Mouse (Mus musculus) heart, embryonic 11.5 days (tissue): ENCODE data around the gene Ncoa6. TPM values are rescaled to one million over a fixed set of nuclear protein-coding genes. Genes with fewer than 3 reads are reported as not detected.
A peak's percentile ranks its signal among the peaks of the same experiment; 100 is the strongest.

Experiments used
- ATAC-seq: fragments of 200-750 bp; cut with Nextera tagmentation; replicated peaks from 2 replicates; pipeline ENCODE4 v1.8.0; 2017; ENCODE audit warnings: moderate library complexity; ENCODE audit not compliant: insufficient number of reproducible peaks, low FRiP score, low TSS enrichment
- H3K27ac ChIP-seq: fragments of 300-500 bp; sonication (generic); 2 replicates; pipeline ENCODE4 v1.5.1; 2014; ENCODE audit warnings: mild to moderate bottlenecking, low read depth, low read length
- H3K27me3 ChIP-seq: fragments of 300-500 bp; sonication (generic); 2 replicates; pipeline ENCODE4 v1.6.1; 2014; ENCODE audit warnings: mild to moderate bottlenecking, low read length, mixed read lengths; ENCODE audit not compliant: control insufficient read depth, insufficient read depth
- H3K36me3 ChIP-seq: fragments of 300-500 bp; sonication (generic); 2 replicates; pipeline ENCODE4 v1.6.1; 2014; ENCODE audit warnings: mild to moderate bottlenecking, low read length, moderate library complexity, mixed read lengths; ENCODE audit not compliant: control insufficient read depth, insufficient read depth
- H3K4me1 ChIP-seq: fragments of 300-500 bp; sonication (generic); 2 replicates; pipeline ENCODE4 v1.6.1; 2014; ENCODE audit warnings: low read length; ENCODE audit not compliant: control insufficient read depth, insufficient read depth
- H3K4me2 ChIP-seq: fragments of 300-500 bp; sonication (generic); 2 replicates; pipeline ENCODE4 v1.6.1; 2014; ENCODE audit warnings: mild to moderate bottlenecking, moderate library complexity
- H3K4me3 ChIP-seq: fragments of 300-500 bp; sonication (generic); 2 replicates; pipeline ENCODE4 v1.5.1; 2014; ENCODE audit warnings: low read depth, low read length
- H3K9ac ChIP-seq: fragments of 300-500 bp; sonication (generic); 2 replicates; pipeline ENCODE4 v1.6.1; 2014; ENCODE audit warnings: mild to moderate bottlenecking, low read depth, low read length, moderate library complexity
- H3K9me3 ChIP-seq: fragments of 300-500 bp; sonication (generic); replicated peaks from 2 replicates; pipeline ENCODE4 v1.6.1; 2016; ENCODE audit warnings: low read length; ENCODE audit not compliant: control insufficient read depth
- WGBS: fragments of 180-500 bp; shearing (Covaris S2); extraction: QIAGEN DNeasy Blood & Tissue Kit; methylation state at CpG from one replicate; pipeline ENCODE4 v1.1.7; 2014; ENCODE audit not compliant: insufficient replicate concordance; 5-methylcytosine and 5-hydroxymethylcytosine counted together
- polyA plus RNA-seq: library from polyadenylated mRNA; unstranded; fragments of >200 nt; fragmentation: Nextera tagmentation; extraction: Ambion mirVana; gene quantifications from 2 replicates; pipeline ENCODE4 v1.2.1, GENCODE M21; 2014

Ncoa6 gene
- polyA plus RNA-seq, 1 experiment from 2014 or later, result 24.5 TPM

DNA sequence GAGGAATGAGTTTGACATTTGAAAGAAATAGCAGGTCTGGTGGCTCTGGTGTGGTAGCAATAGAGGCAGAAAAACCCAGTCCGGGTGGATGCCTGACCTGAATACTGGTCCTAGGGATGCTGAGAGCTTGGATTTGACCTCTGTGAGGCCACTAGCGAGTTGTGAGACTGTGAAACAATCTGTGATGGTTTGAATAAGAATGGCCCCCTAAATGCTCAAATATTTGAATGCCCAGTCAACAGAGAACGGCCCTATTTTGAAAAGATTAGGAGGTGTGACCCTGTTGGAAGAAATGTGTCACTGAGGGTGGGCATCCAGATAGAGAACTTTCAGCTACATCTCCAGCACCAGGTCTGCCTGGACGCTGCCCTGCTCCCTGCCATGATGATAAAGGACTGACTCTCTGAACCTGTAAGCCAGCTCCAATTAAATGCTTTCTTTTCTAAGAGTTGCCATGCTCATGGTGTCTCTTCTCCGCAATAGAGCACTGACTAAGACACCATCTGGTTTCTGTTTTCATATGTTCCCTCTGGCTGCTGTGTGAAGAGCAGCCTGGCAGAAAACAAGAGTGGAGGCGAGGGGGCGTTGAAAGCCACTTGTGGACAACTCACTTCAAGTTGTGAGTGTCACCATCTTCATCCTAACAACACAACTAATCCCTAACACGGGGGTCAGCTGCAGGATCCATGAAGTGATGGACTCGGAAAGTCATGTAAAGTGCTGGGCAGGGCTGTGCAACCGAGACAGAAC lies 34.2 kb upstream of the Ncoa6 start:
- H3K9me3 ChIP-seq, result no peaks in the 10 kb centered on the region
- no peak overlapping the region for H3K27ac ChIP-seq
- no peak overlapping the region for H3K4me3 ChIP-seq
- no peaks in the 10 kb centered on the region for H3K27me3 ChIP-seq
- no peak overlapping the region for H3K4me2 ChIP-seq
- H3K36me3 ChIP-seq, result no peaks in the 10 kb centered on the region
- no peak overlapping the region for H3K9ac ChIP-seq
- H3K4me1 ChIP-seq, result peaks cover 5% of the 10 kb centered on the region; the same call in 1 of the 2 replicates
- 47% methylated on average over 10 of the region's 10 CpGs for WGBS
- no peak for ATAC-seq

DNA sequence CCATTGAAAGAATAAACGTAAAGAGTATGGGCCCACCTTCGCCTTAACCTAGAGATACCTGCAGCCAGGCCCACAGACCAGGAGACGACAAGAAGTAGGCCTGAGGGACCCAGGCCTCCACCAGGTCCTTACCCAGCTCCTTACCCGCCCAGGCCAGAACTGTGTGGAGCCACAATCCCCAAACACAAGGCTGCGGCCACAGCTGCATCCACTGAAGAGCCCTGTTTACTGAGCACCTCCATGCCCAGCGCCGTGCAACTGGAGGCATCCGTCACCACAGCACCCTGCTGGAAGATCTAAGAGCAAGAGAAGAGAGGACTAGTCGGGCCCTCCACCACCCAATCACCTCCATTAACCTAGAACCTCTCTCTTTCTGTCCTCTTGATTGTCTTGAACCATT lies 32.1 kb upstream of the Ncoa6 start:
- Histone ChIP-seq H3K36me3 (no peaks in the 10 kb centered on the region), H3K4me2 (no peak overlapping the region), H3K27ac (no peak overlapping the region), H3K9me3 (no peaks in the 10 kb centered on the region), H3K4me1 (peaks cover 5% of the 10 kb centered on the region; the same call in 1 of the 2 replicates), H3K27me3 (no peaks in the 10 kb centered on the region), H3K9ac (no peak overlapping the region), H3K4me3 (no peak overlapping the region)
- no peak for ATAC-seq
- WGBS, result 79% methylated on average over 9 of the region's 9 CpGs

DNA sequence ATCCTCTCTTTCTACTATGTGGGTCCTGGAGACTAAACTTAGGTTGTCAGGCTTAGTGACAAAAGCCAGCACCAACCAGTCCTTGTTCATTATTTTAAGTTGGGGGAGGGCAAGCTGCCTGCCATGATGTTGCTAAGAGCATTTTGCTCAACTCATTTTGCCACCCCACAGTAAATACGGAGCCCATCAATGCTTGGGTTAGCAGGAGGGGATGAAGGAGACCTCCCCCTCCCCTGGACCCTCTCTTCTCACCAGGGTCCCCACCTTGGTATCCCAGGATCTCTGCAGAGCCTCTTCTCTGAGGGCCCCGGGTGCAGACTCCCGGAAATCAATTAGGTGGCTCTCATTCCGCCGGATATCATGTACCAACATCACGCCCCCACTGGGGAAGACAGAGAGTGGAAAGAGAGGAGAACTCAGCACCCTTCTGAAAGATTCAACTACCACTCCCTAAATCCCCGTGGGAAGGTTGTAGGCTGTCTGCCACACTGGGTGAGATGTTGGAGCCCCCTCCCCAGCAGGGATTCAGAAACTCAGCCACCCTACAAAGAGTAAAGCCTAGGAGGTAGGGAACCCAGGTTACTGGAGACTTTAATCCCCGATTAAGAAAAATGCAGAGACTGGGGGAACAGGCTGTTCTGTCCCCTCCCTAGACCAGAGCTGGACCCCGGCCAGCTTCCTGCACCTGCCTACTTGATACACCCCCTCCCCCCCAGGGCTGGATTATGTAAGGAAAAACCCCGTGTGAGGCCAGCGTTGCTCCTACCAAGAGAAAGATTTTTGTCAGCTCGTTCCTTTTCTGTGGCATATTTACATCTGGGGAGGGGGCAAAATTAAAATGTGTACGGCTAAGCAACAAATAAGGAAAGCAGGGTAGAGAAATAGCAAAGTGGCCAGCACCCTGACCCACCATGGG lies 31.0 kb upstream of the Ncoa6 start:
- H3K36me3 ChIP-seq, result no peaks in the 10 kb centered on the region
- no peak overlapping the region for H3K27ac ChIP-seq
- ATAC-seq, result no peak
- WGBS, result 63% methylated on average over 13 of the region's 13 CpGs
- peaks cover 5% of the 10 kb centered on the region; the same call in 1 of the 2 replicates for H3K4me1 ChIP-seq
- no peak overlapping the region for H3K9ac ChIP-seq
- no peaks in the 10 kb centered on the region for H3K9me3 ChIP-seq
- no peak overlapping the region for H3K4me2 ChIP-seq
- no peak overlapping the region for H3K4me3 ChIP-seq
- no peaks in the 10 kb centered on the region for H3K27me3 ChIP-seq

DNA sequence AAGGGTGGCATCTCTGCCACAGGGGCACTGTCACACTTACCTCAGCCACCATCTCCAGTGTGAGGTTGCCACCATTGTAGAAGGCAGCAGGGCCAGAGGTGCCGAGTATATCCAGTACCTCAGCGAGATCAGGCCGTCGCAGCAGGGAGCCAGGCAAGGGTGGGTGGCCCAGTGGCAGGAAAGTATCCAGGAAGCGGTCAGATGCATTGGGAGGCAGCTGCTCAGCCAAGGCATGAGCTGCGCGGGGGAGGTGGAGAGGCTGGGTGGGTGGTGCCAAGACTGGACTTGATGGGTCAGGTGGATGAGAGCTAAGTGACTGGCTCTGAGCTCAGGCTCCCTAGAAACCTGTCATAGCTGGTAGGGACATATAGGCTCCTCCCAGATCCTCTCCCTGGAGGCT lies 28.9 kb upstream of the Ncoa6 start:
- 69% methylated on average over 7 of the region's 7 CpGs for WGBS
- Histone ChIP-seq H3K36me3 (no peaks in the 10 kb centered on the region), H3K4me1 (peaks cover 5% of the 10 kb centered on the region; the same call in 1 of the 2 replicates), H3K9me3 (no peaks in the 10 kb centered on the region), H3K4me2 (no peak overlapping the region), H3K27ac (no peak overlapping the region), H3K4me3 (no peak overlapping the region), H3K9ac (no peak overlapping the region), H3K27me3 (no peaks in the 10 kb centered on the region)
- ATAC-seq, result no peak

DNA sequence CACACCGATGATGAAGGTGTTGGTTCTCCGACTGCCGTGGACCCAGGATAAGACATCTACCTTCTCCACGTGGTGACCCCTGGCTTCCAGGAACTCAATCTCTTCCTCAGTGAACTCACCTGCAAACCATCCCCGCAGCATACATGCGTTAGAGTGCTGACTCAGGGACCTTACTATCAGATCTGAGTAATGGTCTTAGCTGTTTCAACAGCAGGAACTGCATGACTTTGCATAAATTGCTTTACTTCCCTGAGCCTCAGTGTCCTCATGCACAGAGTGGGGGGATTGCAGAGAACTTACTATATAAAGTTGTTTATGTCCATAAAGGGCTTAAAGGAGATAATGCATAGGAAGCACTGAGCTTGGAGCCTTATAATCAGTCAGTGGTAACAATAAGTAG lies 17.3 kb upstream of the Ncoa6 start:
- Histone ChIP-seq H3K27ac (no peak overlapping the region), H3K4me1 (no peaks in the 10 kb centered on the region), H3K36me3 (no peaks in the 10 kb centered on the region), H3K9ac (no peak overlapping the region), H3K27me3 (no peaks in the 10 kb centered on the region), H3K4me2 (no peak overlapping the region), H3K4me3 (no peak overlapping the region), H3K9me3 (no peaks in the 10 kb centered on the region)
- 86% methylated on average over 6 of the region's 6 CpGs for whole genome bisulfite sequencing
- ATAC-seq, result no peak

DNA sequence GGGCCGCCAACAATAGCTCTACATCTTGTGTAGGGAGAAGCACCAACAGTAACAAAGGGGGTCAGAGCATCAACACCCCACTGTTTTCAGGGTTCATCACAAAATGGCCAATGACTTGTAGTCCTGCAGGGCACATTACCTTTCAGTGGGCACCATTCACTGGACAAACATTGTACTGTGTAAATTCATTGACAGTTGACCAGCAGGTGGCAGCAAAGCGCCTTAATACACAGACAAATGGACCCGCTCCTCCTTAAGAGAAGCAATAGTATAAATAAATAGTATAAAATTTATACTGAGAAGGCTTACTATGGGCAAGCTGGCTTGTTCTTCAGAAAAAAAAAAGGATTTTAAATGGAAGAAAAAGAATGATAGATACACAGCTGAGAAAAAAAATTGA lies 8.3 kb upstream of the Ncoa6 start:
- H3K36me3 ChIP-seq, result no peaks in the 10 kb centered on the region
- H3K27ac ChIP-seq, result no peak overlapping the region
- H3K4me1 ChIP-seq, result no peaks in the 10 kb centered on the region
- H3K27me3 ChIP-seq, result no peaks in the 10 kb centered on the region
- H3K4me2 ChIP-seq, result no peak overlapping the region
- H3K9me3 ChIP-seq, result no peaks in the 10 kb centered on the region
- no peak for ATAC-seq
- 43% methylated on average over 3 of the region's 3 CpGs for WGBS
- no peak overlapping the region for H3K9ac ChIP-seq
- H3K4me3 ChIP-seq, result no peak overlapping the region

DNA sequence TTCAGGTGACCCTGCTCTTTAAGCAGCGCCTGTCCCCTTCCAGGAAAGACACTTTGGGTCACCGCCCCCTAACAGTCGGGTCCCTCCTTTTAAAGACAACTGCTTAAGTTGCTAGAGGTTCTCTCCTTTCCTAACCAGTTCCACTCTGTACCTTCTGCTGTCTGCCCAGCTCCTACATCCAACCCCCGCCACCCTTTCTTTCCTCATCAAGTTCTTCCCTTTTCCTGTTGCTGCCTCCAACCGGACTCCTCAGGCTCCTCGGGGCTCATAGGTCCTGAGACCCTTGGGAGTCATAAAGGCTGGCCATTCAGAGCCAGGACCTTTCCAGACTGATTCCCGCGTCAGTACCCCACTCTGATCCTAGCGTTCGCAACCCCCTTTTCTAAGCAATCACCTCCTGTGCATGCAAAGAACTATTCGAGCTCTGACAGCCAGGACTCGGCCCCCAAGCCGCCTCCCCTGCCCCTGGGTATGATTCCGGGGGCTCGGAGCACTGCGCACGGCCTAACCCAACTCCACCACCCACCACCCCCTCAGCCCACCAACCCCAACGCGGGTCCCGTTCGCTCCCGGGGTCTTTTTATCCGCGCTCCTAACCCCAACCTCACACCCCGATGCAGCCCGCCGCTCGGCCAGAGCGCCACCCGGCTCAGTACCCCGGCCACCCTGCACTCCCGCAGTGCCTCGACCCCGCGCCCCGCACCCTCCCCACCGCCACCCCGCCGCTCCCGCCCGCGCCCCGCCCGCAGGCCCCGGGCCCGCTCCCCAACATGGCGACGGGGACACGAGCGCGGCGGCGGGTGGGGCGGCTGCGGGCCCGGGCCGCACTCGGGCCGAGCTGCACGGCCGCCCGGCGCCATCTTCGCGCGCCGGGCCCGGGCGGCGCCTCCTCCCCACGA lies 774 bp downstream of the Ncoa6 start:
- H3K27ac ChIP-seq, result peak overlapping the region; percentile 93
- ATAC-seq, result peak; percentile 69
- peak overlapping the region; percentile 95 for H3K9ac ChIP-seq
- no peaks in the 10 kb centered on the region for H3K36me3 ChIP-seq
- peak overlapping the region; percentile 88 for H3K4me2 ChIP-seq
- H3K4me3 ChIP-seq, result peak overlapping the region; percentile 97
- H3K9me3 ChIP-seq, result no peaks in the 10 kb centered on the region
- peaks cover 11% of the 10 kb centered on the region; the same call in 1 of the 2 replicates for H3K4me1 ChIP-seq
- H3K27me3 ChIP-seq, result no peaks in the 10 kb centered on the region
- under 1% methylated on average over 41 of the region's 71 CpGs for WGBS

DNA sequence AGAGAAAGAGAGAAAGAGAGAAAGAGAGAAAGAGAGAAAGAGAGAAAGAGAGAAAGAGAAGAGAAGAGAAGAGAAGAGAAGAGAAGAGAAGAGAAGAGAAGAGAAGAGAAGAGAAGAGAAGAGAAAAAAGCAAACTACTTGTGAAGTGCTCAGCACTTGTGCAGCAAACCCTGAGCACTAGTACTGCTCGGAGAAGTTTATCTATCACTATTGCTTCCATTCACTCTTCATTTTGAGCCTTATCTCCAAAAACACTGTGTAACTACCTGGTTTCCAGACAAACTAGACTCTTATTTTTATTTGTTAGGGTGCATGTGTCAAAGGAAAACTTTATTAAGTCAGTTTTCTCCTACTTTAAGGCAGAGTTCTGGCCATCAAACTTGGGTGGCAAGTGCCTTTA lies 6.8 kb downstream of the Ncoa6 start:
- ATAC-seq, result no peak
- whole genome bisulfite sequencing, result 61% methylated on average over 1 of the region's 1 CpGs
- no peak overlapping the region for H3K27ac ChIP-seq
- no peak overlapping the region for H3K4me2 ChIP-seq
- 0 out of 2 replicates have a peak, but pooled peaks cover 4% of the 10 kb centered on the region for H3K4me1 ChIP-seq
- no peak overlapping the region for H3K4me3 ChIP-seq
- no peaks in the 10 kb centered on the region for H3K9me3 ChIP-seq
- no peak overlapping the region for H3K9ac ChIP-seq
- no peaks in the 10 kb centered on the region for H3K36me3 ChIP-seq
- H3K27me3 ChIP-seq, result no peaks in the 10 kb centered on the region
